ENCODE assay signal across 9 mouse cellular contexts in genomic region chr17:31905201-31905790, GRCm38 (mm10). TPM values are rescaled to one million over a fixed set of nuclear protein-coding genes. Genes with fewer than 3 reads are reported as not detected.
DNase-seq lines count a peak whose midpoint lies in the region; ATAC-seq and TF ChIP-seq lines count a peak whose summit lies in the region.
"Had no signal": no experiment of that assay in that cellular context is flagged by ENCODE, and none has a peak within 500 bp of the region (broad histone marks: within the 10 kb centered on the region; RNA-seq: fewer than 3 reads in every experiment).

No protein-coding gene starts in this region.

- DNase-seq in heart, adult 2 months = no peak
- DNase-seq in heart, postnatal 36 days = no peak
- no peak for DNase-seq in midbrain, postnatal 0 days (ENCODE audit: low spot score)
- no peak for DNase-seq in limb, embryonic 14.5 days (ENCODE audit: low spot score)
- peak; percentile 59 for DNase-seq in thymus, postnatal 0 days (ENCODE audit: low spot score)
- DNase-seq in left cerebral cortex, adult 8-10 months (ENCODE audit: low spot score in 2 of 2) = no peak
- no peak for DNase-seq in layer of hippocampus, postnatal 36 days
- DNase-seq: cerebellum, adult 11-12 months had no signal

- no peak overlapping the region for H3K4me3 ChIP-seq in heart, adult 2 months
- H3K4me3 ChIP-seq in midbrain, embryonic 13.5 days (replicated peaks) = no peak overlapping the region
- H3K4me3 ChIP-seq in midbrain, postnatal 0 days (ENCODE audit: low read depth, low read length) = no peak overlapping the region
- H3K4me3 ChIP-seq in limb, embryonic 14.5 days (replicated peaks; ENCODE audit: low read length) = no peak overlapping the region

- intact Hi-C loops in heart, adult 2 months (cut with DNase I) = loop anchor here (1.0 to 2.0 kb wide), 2 partner anchors 30 to 49 kb away; no protein-coding TSS in a partner anchor
- intact Hi-C loops in heart, postnatal 36 days (cut with DNase I) = loop anchor here (1.0 kb wide), 1 partner anchor 48 kb away; no protein-coding TSS in a partner anchor

- no peak for TF ChIP-seq POLR2A in heart, adult 2 months (IDR thresholded peaks at IDR 0.05; ENCODE audit: insufficient read depth, low read depth, low read length)
- no peak for TF ChIP-seq POLR2A in limb, embryonic 14.5 days (IDR thresholded peaks at IDR 0.05; ENCODE audit: borderline replicate concordance, extremely low read depth, insufficient read depth, insufficient read length)

- WGBS in heart, adult 2 months = 47% methylated on average over 9 of the region's 9 CpGs
- WGBS in midbrain, embryonic 13.5 days = 89% methylated on average over 9 of the region's 9 CpGs
- WGBS in midbrain, postnatal 0 days = 89% methylated on average over 9 of the region's 9 CpGs
- 84% methylated on average over 9 of the region's 9 CpGs for WGBS in limb, embryonic 14.5 days

- no peak for TF ChIP-seq EP300 in heart, adult 2 months (IDR thresholded peaks at IDR 0.05; ENCODE audit: insufficient read depth, low read depth, low read length)

- no peaks in the 10 kb centered on the region for H3K36me3 ChIP-seq in heart, adult 2 months (ENCODE audit: control insufficient read depth, insufficient read depth, low read length)
- H3K36me3 ChIP-seq in midbrain, embryonic 13.5 days = no peaks in the 10 kb centered on the region
- no peaks in the 10 kb centered on the region for H3K36me3 ChIP-seq in midbrain, postnatal 0 days (ENCODE audit: insufficient read depth, low read length)
- no peaks in the 10 kb centered on the region for H3K36me3 ChIP-seq in limb, embryonic 14.5 days (ENCODE audit: control insufficient read depth, insufficient read depth, low read length)

- H3K4me2 ChIP-seq in midbrain, embryonic 13.5 days (replicated peaks) = no peak overlapping the region
- no peak overlapping the region for H3K4me2 ChIP-seq in midbrain, postnatal 0 days (ENCODE audit: low read depth, low read length, poor library complexity, severe bottlenecking)
- no peak overlapping the region for H3K4me2 ChIP-seq in limb, embryonic 14.5 days (replicated peaks; ENCODE audit: low read depth, low read length, severe bottlenecking)

- H3K27ac ChIP-seq in heart, adult 2 months = peak overlapping the region; percentile 93
- peak overlapping the region; percentile 14; the same call in 1 of the 2 replicates for H3K27ac ChIP-seq in midbrain, embryonic 13.5 days
- H3K27ac ChIP-seq in midbrain, postnatal 0 days (ENCODE audit: low read depth, low read length) = no peak overlapping the region
- peak overlapping the region; percentile 58; the same call in 1 of the 2 replicates for H3K27ac ChIP-seq in limb, embryonic 14.5 days (replicated peaks; ENCODE audit: low read depth, low read length)

- no peak for ATAC-seq in midbrain, embryonic 13.5 days
- ATAC-seq in midbrain, postnatal 0 days (ENCODE audit: low FRiP score) = no peak
- ATAC-seq in limb, embryonic 14.5 days (ENCODE audit: low FRiP score, low read depth) = no peak

- H3K27me3 ChIP-seq in heart, adult 2 months (ENCODE audit: control insufficient read depth, insufficient read depth, low read length) = no peaks in the 10 kb centered on the region
- no peaks in the 10 kb centered on the region for H3K27me3 ChIP-seq in midbrain, embryonic 13.5 days
- H3K27me3 ChIP-seq in midbrain, postnatal 0 days (ENCODE audit: insufficient read depth, low read length) = no peaks in the 10 kb centered on the region
- no peaks in the 10 kb centered on the region for H3K27me3 ChIP-seq in limb, embryonic 14.5 days (ENCODE audit: control insufficient read depth, insufficient read depth, low read length)

- peak overlapping the region; percentile 36 for H3K9ac ChIP-seq in heart, adult 2 months (ENCODE audit: low read depth, low read length)
- no peak overlapping the region for H3K9ac ChIP-seq in midbrain, embryonic 13.5 days (replicated peaks)
- no peak overlapping the region for H3K9ac ChIP-seq in midbrain, postnatal 0 days (replicated peaks; ENCODE audit: low read length, poor library complexity, severe bottlenecking)
- H3K9ac ChIP-seq in limb, embryonic 14.5 days (ENCODE audit: low read depth, low read length, severe bottlenecking) = no peak overlapping the region

- H3K9me3 ChIP-seq in midbrain, embryonic 13.5 days = no peaks in the 10 kb centered on the region
- H3K9me3 ChIP-seq in midbrain, postnatal 0 days (ENCODE audit: low read length) = no peaks in the 10 kb centered on the region
- no peaks in the 10 kb centered on the region for H3K9me3 ChIP-seq in limb, embryonic 14.5 days (ENCODE audit: control insufficient read depth, low read length)

- peaks cover 18% of the 10 kb centered on the region for H3K4me1 ChIP-seq in heart, adult 2 months (ENCODE audit: control insufficient read depth, insufficient read depth, low read length)
- no peaks in the 10 kb centered on the region for H3K4me1 ChIP-seq in midbrain, embryonic 13.5 days (replicated peaks)
- H3K4me1 ChIP-seq in midbrain, postnatal 0 days (ENCODE audit: insufficient read depth, low read length) = no peaks in the 10 kb centered on the region
- no peaks in the 10 kb centered on the region for H3K4me1 ChIP-seq in limb, embryonic 14.5 days (ENCODE audit: control insufficient read depth, insufficient read depth, low read length)

- H3K79me2 ChIP-seq in heart, adult 2 months (replicated peaks; ENCODE audit: control insufficient read depth, insufficient read depth, low read length) = no peaks in the 10 kb centered on the region

- TF ChIP-seq CTCF in heart, adult 2 months (IDR thresholded peaks at IDR 0.05) = no peak
- TF ChIP-seq CTCF in midbrain, postnatal 0 days (IDR thresholded peaks at IDR 0.05) = no peak

RNA-seq across cellular contexts. Expression of gene Sik1, which starts 49.7 kb away (rescaled TPM):
- total RNA-seq in heart, adult 2 months (2021) = 10 to 100 TPM; 39.6 to 62.7 TPM
- polyA plus RNA-seq in heart, adult 2 months (2012; rRNA removed) = 15.4 and 21.0 TPM in 2 replicates
- 10 to 100 TPM; 24.0 to 68.3 TPM for total RNA-seq in heart, postnatal 36 days (2021)
- polyA plus RNA-seq in midbrain, embryonic 13.5 days (2015; fragmentation: Nextera tagmentation; extraction: Ambion mirVana) = 16.9 and 17.6 TPM in 2 replicates
- total RNA-seq in midbrain, postnatal 0 days (2014; rRNA removed) = 48.5 and 54.2 TPM in 2 replicates
- polyA plus RNA-seq in midbrain, postnatal 0 days (2015; fragmentation: Nextera tagmentation; extraction: Ambion mirVana) = 17.6 and 22.3 TPM in 2 replicates
- polyA plus RNA-seq in limb, embryonic 14.5 days (2012; rRNA removed) = 19.9 and 23.5 TPM in 2 replicates
- polyA plus RNA-seq in limb, embryonic 14.5 days (2014; fragmentation: Nextera tagmentation; extraction: Ambion mirVana) = 22.3 and 26.9 TPM in 2 replicates
- 12.4 and 14.2 TPM in 2 replicates for polyA plus RNA-seq in thymus, postnatal 0 days (2015; fragmentation: Nextera tagmentation; extraction: Ambion mirVana)
- total RNA-seq in left cerebral cortex, adult 8-10 months (2022) = 10 to 100 TPM; 14.3 to 21.7 (median 18.2) TPM
- total RNA-seq in layer of hippocampus, postnatal 36 days (2021) = 10 to 100 TPM; 16.9 to 18.0 TPM
